Mouse (Mus musculus) neutrophil, adult 5-6 weeks (primary cell): ENCODE results near the gene Gm9972. TPM values are rescaled to one million over a fixed set of nuclear protein-coding genes. Genes with fewer than 3 reads are reported as not detected.

ENCODE experiments used
- ATAC-seq: fragments of 151-379, 151-347 bp; 2 replicates; pipeline ENCODE4 v1.8.0; 2017; ENCODE audit warnings: mild to moderate bottlenecking, moderate TSS enrichment; ENCODE audit not compliant: insufficient number of reproducible peaks, poor library complexity, low FRiP score, severe bottlenecking; ENCODE audit errors: extremely low read depth
- total RNA-seq: library from RNA; stranded (forward); fragments of 200-1000 nt; gene quantifications from 2 replicates; pipeline ENCODE4 v1.2.3, GENCODE M21; 2017

The Gm9972 gene
- not detected in 2 replicates for total RNA-seq

GRCm38 (mm10) chr11:43035446-43035845 is at the start of gene Gm9972:
Gene Gm9972 (plus strand): TSS chr11:43035746.
- ATAC-seq: no peak

GRCm38 (mm10) chr11:42999188-42999587 is 36.4 kb upstream of the Gm9972 start:
- no peak for ATAC-seq

- no peak for ATAC-seq
Observed at GRCm38 (mm10) chr11:43011941-43012340, 23.6 kb upstream of the Gm9972 start.

- ATAC-seq: no peak
Observed at GRCm38 (mm10) chr11:43012980-43013379, 22.6 kb upstream of the Gm9972 start.

- ATAC-seq: no peak
Observed at GRCm38 (mm10) chr11:43023109-43023688, 12.3 kb upstream of the Gm9972 start.

GRCm38 (mm10) chr11:43029813-43030212 is 5.7 kb upstream of the Gm9972 start:
- no peak for ATAC-seq

GRCm38 (mm10) chr11:43032141-43032540 is 3.4 kb upstream of the Gm9972 start:
- ATAC-seq: no peak

- no peak for ATAC-seq
Observed at GRCm38 (mm10) chr11:43045871-43046548, 10.5 kb downstream of the Gm9972 start.

GRCm38 (mm10) chr11:43049363-43049762 is 13.8 kb downstream of the Gm9972 start:
- no peak for ATAC-seq

- no peak for ATAC-seq
Observed at GRCm38 (mm10) chr11:43054972-43055371, 19.4 kb downstream of the Gm9972 start.

- no peak for ATAC-seq
Observed at GRCm38 (mm10) chr11:43059437-43059970, 24.0 kb downstream of the Gm9972 start.

- ATAC-seq: no peak
Observed at GRCm38 (mm10) chr11:43062286-43062685, 26.7 kb downstream of the Gm9972 start.

- no peak for ATAC-seq
Observed at GRCm38 (mm10) chr11:43086309-43087050, 50.9 kb downstream of the Gm9972 start.

Other genes starting within 250 kb of the Gm9972 start
- gene Atp10b, start 114.1 kb downstream of the Gm9972 start, total RNA-seq: 0.23 TPM in 1 of 2 replicates, not detected in the other